Mouse (Mus musculus) liver, adult 2 months (tissue): Measurements from ENCODE around the gene Heg1.

Experiments
- CTCF ChIP-seq: fragments of 200-500 bp; IDR thresholded peaks from 2 replicates; pipeline ENCODE4 v1.5.1; 2011; ENCODE audit warnings: low read depth, low read length, control low read depth
- POLR2A ChIP-seq: fragments of 200-500 bp; IDR thresholded peaks from 2 replicates; pipeline ENCODE4 v1.6.1; 2011; ENCODE audit warnings: low read length, control low read depth; ENCODE audit not compliant: insufficient read depth; ENCODE audit errors: extremely low read depth

DNA sequence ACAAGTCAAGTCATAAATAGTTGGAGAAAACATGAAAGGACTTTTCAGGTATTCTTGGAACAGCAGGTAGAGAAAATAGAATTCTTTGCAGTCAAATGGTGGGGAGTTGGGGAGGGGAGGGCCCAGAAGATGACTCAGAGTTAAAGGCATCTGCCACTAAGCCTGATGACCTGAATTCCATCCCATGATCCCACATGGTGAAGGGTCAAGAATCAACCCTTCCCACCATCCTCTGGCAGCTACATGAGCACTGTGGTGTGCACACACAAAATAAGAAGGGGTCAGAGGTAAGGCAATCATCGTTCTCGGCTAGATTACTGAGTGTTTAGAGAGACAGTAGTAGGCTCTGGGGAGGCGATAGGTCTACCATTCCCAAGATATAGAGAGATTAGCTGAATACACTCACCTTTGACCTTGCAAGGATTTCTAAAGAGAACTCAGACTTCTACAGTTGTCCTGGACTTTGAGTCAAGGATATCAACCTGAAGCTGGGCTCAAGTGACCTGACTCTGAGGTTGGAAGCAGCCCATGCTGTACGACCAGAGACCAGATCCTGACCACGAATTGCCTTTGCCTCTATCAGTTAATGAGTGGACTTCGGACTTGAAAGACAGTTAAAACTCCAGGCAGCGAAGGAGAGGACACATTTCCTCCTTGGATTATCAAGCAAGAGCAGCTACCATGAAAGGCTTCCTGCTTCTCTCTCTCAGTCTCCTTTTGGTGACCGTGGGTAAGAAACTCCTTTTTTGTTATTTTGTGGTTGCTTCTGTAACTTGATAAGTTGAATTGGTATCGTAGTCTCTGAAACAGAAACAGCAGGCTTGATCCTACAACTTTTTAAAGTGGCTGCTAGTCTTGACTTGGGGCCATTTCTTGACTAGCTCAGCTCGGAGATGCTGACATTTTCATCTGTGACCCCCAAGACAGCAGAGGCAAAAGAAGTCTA, 109.9 kb downstream of the Heg1 start, which contains the start of gene Muc13:
- TF ChIP-seq CTCF (no peak), POLR2A (no peak)
